Mouse (Mus musculus) lung, postnatal 0 days (tissue): ENCODE results near the gene Lgr4.

Experiments used
- CTCF ChIP-seq: IDR thresholded peaks from 2 replicates; pipeline ENCODE4 v1.5.1; 2016; ENCODE audit warnings: antibody characterized with exemption, mild to moderate bottlenecking
- EP300 ChIP-seq: IDR thresholded peaks from 2 replicates; pipeline ENCODE4 v1.6.1; 2016; ENCODE audit warnings: antibody characterized with exemption, mild to moderate bottlenecking, control low read depth

DNA sequence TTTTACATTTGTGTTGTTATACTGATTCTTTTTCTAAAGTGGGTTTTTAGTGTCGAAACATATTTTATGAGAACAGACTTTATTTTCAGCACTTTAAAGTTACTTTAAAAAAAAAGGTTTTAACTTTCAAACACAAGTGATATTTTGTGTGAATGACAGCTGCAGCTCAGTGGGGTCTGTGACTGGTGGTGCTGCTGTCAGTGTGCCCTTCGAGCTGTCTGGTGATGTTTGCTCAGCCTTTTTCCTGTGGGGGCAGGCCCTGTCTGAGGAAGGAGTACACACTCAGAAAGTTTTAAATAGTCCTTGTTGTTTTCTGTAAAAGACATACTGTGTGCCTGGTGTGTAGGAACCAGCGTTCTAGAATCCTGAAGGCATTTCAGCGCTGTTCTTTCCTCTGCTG, 119.2 kb downstream of the Lgr4 start:
- TF ChIP-seq CTCF = no peak
- TF ChIP-seq EP300 = no peak
